ENCODE assay signal across 12 mouse cellular contexts in genomic region chr14:77272248-77272930, GRCm38 (mm10).
A peak's percentile ranks its signal among the peaks of the same experiment; 100 is the strongest.
DNase-seq lines count a peak whose midpoint lies in the region; ATAC-seq lines count a peak whose summit lies in the region.
"Had no signal": no experiment of that assay in that cellular context is flagged by ENCODE, and none has a peak within 500 bp of the region (broad histone marks: within the 10 kb centered on the region; RNA-seq: fewer than 3 reads in every experiment).

No protein-coding gene starts in this region.

- H3K4me1 ChIP-seq in intestine, embryonic 14.5 days (replicated peaks; ENCODE audit: control insufficient read depth, insufficient read depth, low read length): no peaks in the 10 kb centered on the region; the same call in 1 of the 2 replicates
- no peaks in the 10 kb centered on the region for H3K4me1 ChIP-seq in intestine, embryonic 16.5 days (ENCODE audit: control insufficient read depth, insufficient read depth, low read length)
- H3K4me1 ChIP-seq in midbrain, embryonic 15.5 days: peaks cover 23% of the 10 kb centered on the region
- H3K4me1 ChIP-seq in midbrain, embryonic 10.5 days: peaks cover 13% of the 10 kb centered on the region
- peaks cover 27% of the 10 kb centered on the region; the same call in 1 of the 2 replicates for H3K4me1 ChIP-seq in hindbrain, embryonic 14.5 days (replicated peaks; ENCODE audit: control insufficient read depth, insufficient read depth, low read length)

- DNase-seq in intestine, embryonic 14.5 days (ENCODE audit: low spot score): no peak
- no peak for DNase-seq in midbrain, embryonic 10.5 days (ENCODE audit: low spot score)
- DNase-seq in hindbrain, embryonic 14.5 days (ENCODE audit: low spot score): no peak
- no peak for DNase-seq in adrenal gland, postnatal 10 days
- no peak for DNase-seq in left cerebral cortex, postnatal 14 days (ENCODE audit: low spot score in 2 of 2)
- DNase-seq: adrenal gland, postnatal 25 days; cerebellum, adult 2 months; gastrocnemius, postnatal 36 days; layer of hippocampus, adult 9-11 months had no signal

- H3K9ac ChIP-seq in intestine, embryonic 14.5 days (ENCODE audit: low read length): no peak overlapping the region
- no peak overlapping the region for H3K9ac ChIP-seq in intestine, embryonic 16.5 days (ENCODE audit: low read depth, low read length)
- no peak overlapping the region for H3K9ac ChIP-seq in midbrain, embryonic 15.5 days
- no peak overlapping the region for H3K9ac ChIP-seq in hindbrain, embryonic 14.5 days

- H3K27me3 ChIP-seq in intestine, embryonic 14.5 days (replicated peaks; ENCODE audit: control insufficient read depth, insufficient read depth, low read length): no peaks in the 10 kb centered on the region
- no peaks in the 10 kb centered on the region for H3K27me3 ChIP-seq in intestine, embryonic 16.5 days (replicated peaks; ENCODE audit: control insufficient read depth, insufficient read depth, low read length)
- H3K27me3 ChIP-seq in midbrain, embryonic 15.5 days (replicated peaks): no peaks in the 10 kb centered on the region
- no peaks in the 10 kb centered on the region for H3K27me3 ChIP-seq in midbrain, embryonic 10.5 days (ENCODE audit: low read depth, poor library complexity, severe bottlenecking)
- H3K27me3 ChIP-seq in hindbrain, embryonic 14.5 days (ENCODE audit: control insufficient read depth, insufficient read depth, low read length): no peaks in the 10 kb centered on the region

- H3K36me3 ChIP-seq in intestine, embryonic 14.5 days (ENCODE audit: control insufficient read depth, insufficient read depth, low read length): no peaks in the 10 kb centered on the region
- H3K36me3 ChIP-seq in intestine, embryonic 16.5 days (ENCODE audit: control insufficient read depth, insufficient read depth, low read length): no peaks in the 10 kb centered on the region
- H3K36me3 ChIP-seq in midbrain, embryonic 15.5 days (replicated peaks): no peaks in the 10 kb centered on the region
- no peaks in the 10 kb centered on the region for H3K36me3 ChIP-seq in midbrain, embryonic 10.5 days
- H3K36me3 ChIP-seq in hindbrain, embryonic 14.5 days (replicated peaks; ENCODE audit: control insufficient read depth, insufficient read depth): no peaks in the 10 kb centered on the region

- no peak overlapping the region for H3K27ac ChIP-seq in intestine, embryonic 14.5 days (ENCODE audit: low read depth)
- H3K27ac ChIP-seq in intestine, embryonic 16.5 days (ENCODE audit: low read length): no peak overlapping the region
- H3K27ac ChIP-seq in midbrain, embryonic 15.5 days: peak overlapping the region; percentile 34; the same call in 1 of the 2 replicates
- no peak overlapping the region for H3K27ac ChIP-seq in midbrain, embryonic 10.5 days (replicated peaks)
- peak overlapping the region; percentile 12 for H3K27ac ChIP-seq in hindbrain, embryonic 14.5 days

- no peak overlapping the region for H3K4me3 ChIP-seq in intestine, embryonic 14.5 days (ENCODE audit: low read depth, low read length)
- no peak overlapping the region for H3K4me3 ChIP-seq in intestine, embryonic 16.5 days (ENCODE audit: low read length)
- H3K4me3 ChIP-seq in midbrain, embryonic 15.5 days: no peak overlapping the region
- no peak overlapping the region for H3K4me3 ChIP-seq in midbrain, embryonic 10.5 days
- H3K4me3 ChIP-seq in hindbrain, embryonic 14.5 days (replicated peaks; ENCODE audit: low read length): no peak overlapping the region

- ATAC-seq in intestine, embryonic 14.5 days (replicated peaks; ENCODE audit: low FRiP score, low TSS enrichment, low read depth): no peak
- no peak for ATAC-seq in intestine, embryonic 16.5 days
- no peak for ATAC-seq in midbrain, embryonic 15.5 days (replicated peaks)
- ATAC-seq in hindbrain, embryonic 14.5 days (ENCODE audit: low FRiP score): no peak

- H3K4me2 ChIP-seq in intestine, embryonic 14.5 days (ENCODE audit: low read length): peak overlapping the region; percentile 23; the same call in 1 of the 2 replicates
- H3K4me2 ChIP-seq in intestine, embryonic 16.5 days (ENCODE audit: low read depth, low read length): no peak overlapping the region
- H3K4me2 ChIP-seq in midbrain, embryonic 15.5 days: peak overlapping the region; percentile 17; the same call in 1 of the 2 replicates
- H3K4me2 ChIP-seq in hindbrain, embryonic 14.5 days (replicated peaks): no peak overlapping the region
- H3K4me2 ChIP-seq: liver, embryonic 11.5 days had no signal

- intact Hi-C loops in left cerebral cortex, postnatal 14 days (cut with DNase I): no loop called here

- 57% methylated on average over 12 of the region's 12 CpGs for WGBS in intestine, embryonic 14.5 days
- 59% methylated on average over 12 of the region's 12 CpGs for whole genome bisulfite sequencing in intestine, embryonic 16.5 days
- 62% methylated on average over 12 of the region's 12 CpGs for WGBS in midbrain, embryonic 15.5 days
- WGBS in midbrain, embryonic 10.5 days: 75% methylated on average over 12 of the region's 12 CpGs
- 58% methylated on average over 12 of the region's 12 CpGs for WGBS in hindbrain, embryonic 14.5 days

- H3K9me3 ChIP-seq in intestine, embryonic 14.5 days (ENCODE audit: control insufficient read depth, low read length): no peaks in the 10 kb centered on the region
- no peaks in the 10 kb centered on the region; the same call in 1 of the 2 replicates for H3K9me3 ChIP-seq in intestine, embryonic 16.5 days (ENCODE audit: control insufficient read depth, low read length)
- H3K9me3 ChIP-seq in midbrain, embryonic 15.5 days: no peaks in the 10 kb centered on the region
- no peaks in the 10 kb centered on the region for H3K9me3 ChIP-seq in midbrain, embryonic 10.5 days (replicated peaks)
- H3K9me3 ChIP-seq in hindbrain, embryonic 14.5 days (ENCODE audit: control insufficient read depth, low read length): no peaks in the 10 kb centered on the region

Comparison
In these comparisons a context has a peak if more than half of its experiments do, and no peak if none do; other contexts are left out.
1. H3K27ac ChIP-seq: peak in midbrain, embryonic 15.5 days (single experiment) and hindbrain, embryonic 14.5 days (single experiment); none in intestine, embryonic 14.5 days (single experiment), intestine, embryonic 16.5 days (single experiment) and midbrain, embryonic 10.5 days (single experiment).
2. H3K4me2 ChIP-seq: peak in intestine, embryonic 14.5 days (single experiment) and midbrain, embryonic 15.5 days (single experiment); none in intestine, embryonic 16.5 days (single experiment) and hindbrain, embryonic 14.5 days (single experiment).